Mouse (Mus musculus) thymus, adult 2 months (tissue): ENCODE results near the gene Robo1. TPM values are rescaled to one million over a fixed set of nuclear protein-coding genes. Genes with fewer than 3 reads are reported as not detected.

Experiments
- DNase-seq: peaks from one replicate; pipeline ENCODE4 v3.0.0; 2021
- H3K27ac ChIP-seq: fragments of 200-500 bp; 2 replicates; pipeline ENCODE4 v1.5.1; 2012; ENCODE audit warnings: low read length, control low read depth; ENCODE audit not compliant: control insufficient read depth, insufficient read depth
- H3K27me3 ChIP-seq: fragments of 200-500 bp; 2 replicates; pipeline ENCODE4 v1.6.1; 2012; ENCODE audit warnings: mild to moderate bottlenecking, low read length, moderate library complexity, mixed read lengths; ENCODE audit not compliant: control insufficient read depth, insufficient read depth
- H3K36me3 ChIP-seq: fragments of 200-500 bp; 2 replicates; pipeline ENCODE4 v1.6.1; 2012; ENCODE audit warnings: mild to moderate bottlenecking, low read length, moderate library complexity; ENCODE audit not compliant: control insufficient read depth, insufficient read depth
- H3K4me1 ChIP-seq: fragments of 200-500 bp; replicated peaks from 2 replicates; pipeline ENCODE4 v1.6.1; 2012; ENCODE audit warnings: low read length; ENCODE audit not compliant: control insufficient read depth, insufficient read depth
- H3K4me3 ChIP-seq: fragments of 200-500 bp; 2 replicates; pipeline ENCODE4 v1.5.1; 2012; ENCODE audit warnings: mild to moderate bottlenecking, low read length, control low read depth, moderate library complexity; ENCODE audit not compliant: control insufficient read depth, insufficient read depth
- CTCF ChIP-seq: fragments of 200-500 bp; IDR thresholded peaks from 2 replicates; pipeline ENCODE4 v1.5.1; 2012; ENCODE audit warnings: mild to moderate bottlenecking, control low read depth, low read length, moderate library complexity, borderline replicate concordance; ENCODE audit not compliant: control insufficient read depth, poor library complexity, insufficient read depth; ENCODE audit errors: extremely low read depth
- POLR2A ChIP-seq: fragments of 200-500 bp; IDR thresholded peaks from 2 replicates; pipeline ENCODE4 v1.6.1; 2012; ENCODE audit warnings: mild to moderate bottlenecking, low read length, control low read depth, moderate library complexity; ENCODE audit not compliant: control insufficient read depth, poor library complexity, insufficient read depth; ENCODE audit errors: extremely low read depth
- WGBS: fragments of 180-500 bp; shearing (Covaris S2); methylation state at CpG from one replicate; pipeline ENCODE4 v1.1.7; 2018; 5-methylcytosine and 5-hydroxymethylcytosine counted together
- polyA plus RNA-seq: library from polyadenylated mRNA; depleted of rRNA; stranded (reverse); fragments of >200 nt; gene quantifications from 2 replicates; pipeline ENCODE4 v1.2.3, GENCODE M21; 2012

Gene Robo1
- polyA plus RNA-seq, 1 experiment, result 5.8 TPM

- Histone ChIP-seq H3K27ac (no peak overlapping the region), H3K27me3 (no peaks in the 10 kb centered on the region), H3K4me3 (no peak overlapping the region), H3K36me3 (no peaks in the 10 kb centered on the region), H3K4me1 (no peaks in the 10 kb centered on the region)
- DNase-seq, result no peak
- TF ChIP-seq CTCF, result no peak
- TF ChIP-seq POLR2A, result no peak
- 84% methylated on average over 6 of the region's 6 CpGs for WGBS
These were observed 202.7 kb downstream of the Robo1 start for GRCm38 (mm10) chr16:72510716-72511199.

GRCm38 (mm10) chr16:72531337-72531736 is 223.2 kb downstream of the Robo1 start:
- H3K4me3 ChIP-seq, result no peak overlapping the region
- no peaks in the 10 kb centered on the region for H3K4me1 ChIP-seq
- DNase-seq, result no peak
- 91% methylated on average over 2 of the region's 2 CpGs for WGBS
- no peak overlapping the region for H3K27ac ChIP-seq
- no peak for TF ChIP-seq CTCF
- TF ChIP-seq POLR2A, result no peak
- no peaks in the 10 kb centered on the region for H3K27me3 ChIP-seq
- no peaks in the 10 kb centered on the region for H3K36me3 ChIP-seq

GRCm38 (mm10) chr16:72533900-72534571 is 225.9 kb downstream of the Robo1 start:
- Histone ChIP-seq H3K27me3 (no peaks in the 10 kb centered on the region), H3K27ac (no peak overlapping the region), H3K36me3 (no peaks in the 10 kb centered on the region), H3K4me1 (no peaks in the 10 kb centered on the region), H3K4me3 (no peak overlapping the region)
- DNase-seq, result no peak
- TF ChIP-seq CTCF (no peak), POLR2A (no peak)
- 96% methylated on average over 4 of the region's 4 CpGs for WGBS

DNA sequence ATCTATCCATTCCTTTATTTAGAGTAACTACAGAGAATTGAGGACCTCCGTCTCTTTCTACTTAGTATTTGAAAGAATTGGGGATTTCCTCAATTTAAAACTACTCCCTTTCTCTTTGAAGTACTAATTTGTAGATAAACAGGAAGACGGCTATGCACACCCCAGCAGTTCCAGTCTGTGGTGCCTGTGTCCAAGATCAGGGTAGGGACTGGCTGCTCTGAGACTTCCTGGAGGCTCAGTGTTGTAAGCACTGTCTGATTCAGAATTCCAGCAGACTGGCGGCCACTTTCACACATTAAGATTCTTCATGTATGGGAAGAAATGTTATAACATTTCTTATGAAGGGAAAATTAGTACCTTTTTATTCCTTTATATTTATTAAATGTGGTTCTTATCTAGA is 230.1 kb downstream of the Robo1 start:
- DNase-seq, result no peak
- Histone ChIP-seq H3K4me3 (no peak overlapping the region), H3K4me1 (no peaks in the 10 kb centered on the region), H3K27me3 (no peaks in the 10 kb centered on the region), H3K36me3 (no peaks in the 10 kb centered on the region), H3K27ac (no peak overlapping the region)
- 78% methylated on average over 3 of the region's 3 CpGs for WGBS
- no peak for TF ChIP-seq POLR2A
- TF ChIP-seq CTCF, result no peak

GRCm38 (mm10) chr16:72543928-72544327 is 235.8 kb downstream of the Robo1 start:
- 85% methylated on average over 3 of the region's 3 CpGs for WGBS
- TF ChIP-seq CTCF, result no peak
- TF ChIP-seq POLR2A, result no peak
- Histone ChIP-seq H3K27me3 (no peaks in the 10 kb centered on the region), H3K27ac (no peak overlapping the region), H3K36me3 (no peaks in the 10 kb centered on the region), H3K4me3 (no peak overlapping the region), H3K4me1 (no peaks in the 10 kb centered on the region)
- DNase-seq, result no peak

GRCm38 (mm10) chr16:72544950-72545349 is 236.8 kb downstream of the Robo1 start:
- DNase-seq, result no peak
- H3K27me3 ChIP-seq, result no peaks in the 10 kb centered on the region
- TF ChIP-seq POLR2A (no peak), CTCF (no peak)
- 81% methylated on average over 2 of the region's 2 CpGs for WGBS
- no peaks in the 10 kb centered on the region for H3K4me1 ChIP-seq
- no peak overlapping the region for H3K27ac ChIP-seq
- no peak overlapping the region for H3K4me3 ChIP-seq
- no peaks in the 10 kb centered on the region for H3K36me3 ChIP-seq
